Mouse (Mus musculus): ENCODE results near the gene Mob3c. TPM values are rescaled to one million over a fixed set of nuclear protein-coding genes. Genes with fewer than 3 reads are reported as not detected.
A peak's percentile ranks its signal among the peaks of the same experiment; 100 is the strongest.

Gene Mob3c
- polyA plus RNA-seq (2015; fragmentation: Nextera tagmentation; extraction: Ambion mirVana) = 12.6 and 14.4 TPM in 2 replicates

GRCm38 (mm10) chr4:115827888-115828571 is at the start of gene Mob3c:
Mob3c (plus strand) TSS chr4:115828092.
- peak within 1 kb of the TSS; percentile 85 for H3K4me3 ChIP-seq
- H3K4me2 ChIP-seq (replicated peaks) = peak within 1 kb of the TSS; percentile 77
- H3K9me3 ChIP-seq = no peaks in the 10 kb centered on the region
- H3K27me3 ChIP-seq = 0 out of 2 replicates have a peak, but pooled peaks cover 7% of the 10 kb centered on the region
- H3K9ac ChIP-seq = peak within 1 kb of the TSS; percentile 81
- H3K27ac ChIP-seq = peak within 1 kb of the TSS; percentile 63
- H3K36me3 ChIP-seq = peaks cover 24% of the 10 kb centered on the region
- under 1% methylated on average over 52 of the region's 57 CpGs for WGBS
- peaks cover 18% of the 10 kb centered on the region for H3K4me1 ChIP-seq
- ATAC-seq (ENCODE audit: low FRiP score, low read depth) = peak; percentile 90

DNA sequence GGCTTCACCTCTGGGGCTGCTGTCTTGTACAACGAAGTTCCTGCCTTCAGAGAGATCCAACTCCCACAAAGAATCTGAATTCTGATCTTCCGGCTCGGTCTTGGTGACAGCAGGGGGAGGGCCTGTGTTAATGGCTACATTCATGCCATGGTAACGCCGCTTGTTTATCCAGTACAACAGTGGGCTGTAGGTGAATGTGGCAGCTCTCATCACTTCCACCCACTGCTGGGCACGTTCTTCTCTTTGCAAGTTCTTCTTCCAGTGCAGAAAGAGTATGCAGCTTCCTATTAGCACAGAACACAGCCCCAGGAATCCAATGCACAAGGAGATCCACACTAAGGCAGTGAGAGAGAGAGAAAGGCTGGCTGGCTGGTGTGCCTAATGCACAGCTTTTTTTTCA is 47.6 kb upstream of the Mob3c start:
- Histone ChIP-seq H3K4me1 (peaks cover 7% of the 10 kb centered on the region), H3K4me2 (replicated peaks) (no peak overlapping the region), H3K27me3 (no peaks in the 10 kb centered on the region), H3K36me3 (peaks cover 21% of the 10 kb centered on the region), H3K4me3 (no peak overlapping the region), H3K9ac (no peak overlapping the region), H3K27ac (no peak overlapping the region), H3K9me3 (no peaks in the 10 kb centered on the region)
- ATAC-seq (ENCODE audit: low FRiP score, low read depth) = no peak
- WGBS = 54% methylated on average over 6 of the region's 6 CpGs

GRCm38 (mm10) chr4:115780918-115781317 is 47.0 kb upstream of the Mob3c start, which contains the start of gene Tex38:
Tex38 (minus strand) TSS chr4:115781018.
- WGBS = 82% methylated on average over 3 of the region's 3 CpGs
- H3K4me2 ChIP-seq (replicated peaks) = no peak within 1 kb of the TSS

DNA sequence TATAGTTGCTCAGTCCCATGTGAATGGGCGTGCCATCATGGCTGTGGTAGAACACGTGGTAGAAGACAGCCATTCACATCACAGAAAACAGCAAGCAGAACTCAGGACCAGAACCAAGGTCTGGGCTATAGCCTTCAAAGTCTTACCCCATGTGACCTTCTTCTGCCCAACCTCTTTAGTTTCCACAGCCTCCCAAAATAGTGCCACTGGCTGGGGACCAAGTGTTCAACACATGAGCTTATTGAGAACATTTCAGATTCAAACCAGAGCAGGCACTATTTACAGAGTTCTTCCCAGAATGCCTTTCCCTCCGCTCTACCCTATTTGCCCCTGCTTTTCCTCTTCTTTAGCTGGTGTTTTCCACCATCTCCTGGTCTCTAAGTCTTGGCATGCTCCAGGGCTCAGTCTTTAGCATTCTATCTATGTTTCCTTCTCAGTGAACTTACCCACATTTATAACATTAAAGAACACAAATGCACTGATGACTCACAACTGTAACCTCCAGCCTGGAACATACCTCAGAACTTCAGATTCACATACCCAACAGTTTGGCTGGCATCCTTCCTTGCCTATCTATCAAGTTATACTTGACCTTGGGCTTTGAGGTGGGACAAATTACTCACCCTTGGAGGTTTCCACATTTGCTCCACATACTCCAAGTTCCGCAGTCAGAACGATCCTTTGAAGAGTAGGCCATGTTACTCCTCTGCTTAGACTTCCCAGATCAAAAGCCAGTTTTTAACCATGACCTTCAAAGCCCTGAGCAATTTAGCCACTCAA is 45.7 kb upstream of the Mob3c start:
- ATAC-seq (ENCODE audit: low FRiP score, low read depth) = no peak
- Histone ChIP-seq H3K9me3 (no peaks in the 10 kb centered on the region), H3K9ac (no peak overlapping the region), H3K36me3 (peaks cover 11% of the 10 kb centered on the region), H3K27ac (no peak overlapping the region), H3K27me3 (no peaks in the 10 kb centered on the region), H3K4me1 (peaks cover 15% of the 10 kb centered on the region), H3K4me3 (no peak overlapping the region), H3K4me2 (replicated peaks) (no peak overlapping the region)
- 86% methylated on average over 5 of the region's 5 CpGs for whole genome bisulfite sequencing

More at GRCm38 (mm10) chr4:115780918-115781317, 47.0 kb upstream of the Mob3c start, which contains the start of gene Tex38:
- no peak within 1 kb of the TSS for H3K9ac ChIP-seq
- ATAC-seq (ENCODE audit: low FRiP score, low read depth) = no peak
- H3K36me3 ChIP-seq = peaks cover 21% of the 10 kb centered on the region
- H3K27me3 ChIP-seq = no peaks in the 10 kb centered on the region
- no peak within 1 kb of the TSS for H3K4me3 ChIP-seq
- H3K9me3 ChIP-seq = no peaks in the 10 kb centered on the region
- no peak within 1 kb of the TSS for H3K27ac ChIP-seq
- peaks cover 14% of the 10 kb centered on the region for H3K4me1 ChIP-seq

DNA sequence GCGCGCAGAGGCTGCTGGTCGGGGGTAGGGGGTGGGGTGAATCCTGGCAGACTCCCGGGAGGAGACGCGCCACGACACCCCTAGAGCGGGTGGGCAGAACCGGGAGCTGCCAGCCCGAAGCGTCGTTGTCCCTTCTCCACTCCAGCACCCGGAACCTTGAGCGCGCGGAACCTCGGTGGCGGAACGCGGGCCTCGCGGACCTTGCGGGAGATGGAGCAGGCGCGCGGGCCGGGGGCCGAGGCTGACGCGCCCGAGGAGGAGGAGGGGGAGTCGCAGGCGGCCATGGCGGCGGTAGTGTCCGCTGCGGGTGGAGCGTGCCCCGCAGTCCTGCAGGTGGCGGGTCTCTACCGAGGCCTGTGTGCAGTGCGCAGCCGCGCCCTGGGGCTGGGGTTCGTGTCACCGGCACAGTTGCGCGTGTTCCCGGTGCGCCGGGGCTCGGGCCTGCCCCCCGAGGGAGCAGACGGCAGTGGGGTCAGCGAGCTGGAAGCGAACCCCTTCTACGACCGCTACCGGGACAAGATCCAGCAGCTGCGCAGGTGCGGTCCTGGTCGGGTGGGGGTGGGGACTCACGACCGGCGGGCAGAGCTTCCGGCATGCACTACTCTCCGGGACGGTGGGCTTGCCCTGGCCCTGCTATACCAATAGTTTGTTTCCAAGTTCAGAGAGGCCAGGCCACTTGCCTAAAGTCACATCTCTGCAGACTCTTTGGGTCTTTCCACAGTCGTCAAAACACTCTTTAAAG is 43.0 kb upstream of the Mob3c start, which contains the start of gene Atpaf1:
Atpaf1 (plus strand) TSS at position 44 of the 742 bp plus-strand sequence.
- peak within 1 kb of the TSS; percentile 80 for H3K4me2 ChIP-seq (replicated peaks)
- WGBS = under 1% methylated on average over 52 of the region's 69 CpGs
- H3K4me3 ChIP-seq = peak within 1 kb of the TSS; percentile 77
- H3K4me1 ChIP-seq = peaks cover 15% of the 10 kb centered on the region
- peaks cover 12% of the 10 kb centered on the region for H3K36me3 ChIP-seq
- no peaks in the 10 kb centered on the region for H3K27me3 ChIP-seq
- ATAC-seq (ENCODE audit: low FRiP score, low read depth) = peak; percentile 87
- no peaks in the 10 kb centered on the region for H3K9me3 ChIP-seq
- peak within 1 kb of the TSS; percentile 44; the same call in 1 of the 2 replicates for H3K27ac ChIP-seq
- peak within 1 kb of the TSS; percentile 85 for H3K9ac ChIP-seq

DNA sequence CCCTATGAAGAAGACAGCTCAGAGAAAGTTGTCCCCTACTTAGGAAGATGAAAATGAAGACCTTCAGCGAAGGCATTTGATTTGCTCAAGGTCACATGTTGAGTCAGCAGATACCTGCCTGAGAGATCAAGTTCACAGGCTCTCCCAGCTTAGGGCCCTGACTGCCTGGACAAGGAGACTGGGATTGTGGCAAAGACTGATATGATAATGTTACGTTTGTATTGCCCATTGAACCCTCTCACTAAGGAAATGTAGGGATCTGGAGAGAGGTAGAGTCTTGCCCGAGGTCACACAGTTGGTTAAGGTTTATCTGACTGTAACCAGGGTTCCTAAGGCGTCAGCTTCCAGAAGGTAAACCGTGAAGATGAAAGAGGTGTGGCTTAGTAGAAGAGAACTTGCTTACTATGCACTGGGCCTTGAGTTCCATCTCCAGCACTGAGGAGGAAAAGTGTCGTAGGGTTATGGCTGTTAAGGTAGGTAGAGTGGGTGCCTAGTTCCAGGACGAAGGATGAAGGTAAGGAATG is 42.3 kb upstream of the Mob3c start:
- Histone ChIP-seq H3K36me3 (peaks cover 17% of the 10 kb centered on the region), H3K4me3 (peak overlapping the region; percentile 77), H3K9ac (peak overlapping the region; percentile 85), H3K9me3 (no peaks in the 10 kb centered on the region), H3K4me2 (replicated peaks) (peak overlapping the region; percentile 80), H3K27ac (no peak overlapping the region), H3K4me1 (peaks cover 15% of the 10 kb centered on the region), H3K27me3 (no peaks in the 10 kb centered on the region)
- 0 out of 2 replicates have a peak, but pooled peaks have one; percentile 1 for ATAC-seq (ENCODE audit: low FRiP score, low read depth)
- 59% methylated on average over 7 of the region's 7 CpGs for WGBS

- Histone ChIP-seq H3K27ac (no peak overlapping the region), H3K4me3 (no peak overlapping the region), H3K9ac (no peak overlapping the region), H3K4me2 (replicated peaks) (no peak overlapping the region), H3K9me3 (no peaks in the 10 kb centered on the region), H3K27me3 (no peaks in the 10 kb centered on the region), H3K4me1 (peaks cover 12% of the 10 kb centered on the region), H3K36me3 (peaks cover 41% of the 10 kb centered on the region)
- 74% methylated on average over 3 of the region's 3 CpGs for WGBS
- ATAC-seq (ENCODE audit: low FRiP score, low read depth) = no peak
Measured at GRCm38 (mm10) chr4:115790864-115791263, 37.0 kb upstream of the Mob3c start.

DNA sequence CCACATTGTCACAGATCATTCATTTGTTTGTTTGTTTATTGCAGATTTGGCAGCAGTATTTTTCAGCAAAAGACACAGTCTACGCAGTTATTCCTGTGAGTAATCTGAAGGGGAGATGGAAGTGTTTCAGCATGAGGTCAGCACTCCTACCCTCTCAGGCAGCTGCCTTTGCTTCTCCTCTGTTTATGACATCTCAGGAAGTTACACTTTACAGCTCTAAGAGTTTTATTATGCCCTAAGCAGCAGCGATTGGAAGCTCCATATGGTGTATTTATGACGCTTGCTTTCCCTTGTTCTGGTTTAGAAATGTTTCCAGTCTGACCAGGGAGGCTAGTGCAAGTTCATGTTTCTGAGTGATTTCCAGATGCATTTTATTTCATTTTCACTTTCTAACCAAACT is 32.5 kb upstream of the Mob3c start:
- no peak overlapping the region for H3K27ac ChIP-seq
- peak; percentile 88 for ATAC-seq (ENCODE audit: low FRiP score, low read depth)
- H3K9ac ChIP-seq = no peak overlapping the region
- 18% methylated on average over 3 of the region's 3 CpGs for WGBS
- H3K36me3 ChIP-seq = peaks cover 66% of the 10 kb centered on the region
- no peaks in the 10 kb centered on the region for H3K27me3 ChIP-seq
- no peaks in the 10 kb centered on the region for H3K9me3 ChIP-seq
- peaks cover 13% of the 10 kb centered on the region for H3K4me1 ChIP-seq
- H3K4me3 ChIP-seq = no peak overlapping the region
- H3K4me2 ChIP-seq (replicated peaks) = no peak overlapping the region

DNA sequence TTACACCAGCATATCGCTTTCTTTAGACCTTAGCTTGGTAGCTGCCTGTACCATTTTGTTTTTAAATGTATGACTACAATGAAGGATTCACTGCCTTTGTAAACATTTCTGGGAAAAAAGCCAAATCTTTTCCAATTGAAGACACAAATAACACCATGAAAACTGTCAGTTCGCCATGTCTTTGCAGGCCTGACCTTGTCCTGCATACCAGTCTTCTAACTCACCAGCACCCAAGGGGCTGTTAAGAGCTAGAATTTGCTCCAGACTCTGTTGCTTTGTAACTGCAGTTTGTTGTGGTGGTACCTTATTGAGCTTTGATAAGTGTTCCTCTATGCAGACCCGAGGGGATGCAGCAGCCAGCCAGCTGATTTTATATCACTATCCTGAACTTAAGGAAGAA is 27.9 kb upstream of the Mob3c start:
- H3K9me3 ChIP-seq = no peaks in the 10 kb centered on the region
- peaks cover 66% of the 10 kb centered on the region for H3K36me3 ChIP-seq
- no peak overlapping the region for H3K4me3 ChIP-seq
- no peak overlapping the region for H3K9ac ChIP-seq
- H3K27ac ChIP-seq = no peak overlapping the region
- no peaks in the 10 kb centered on the region for H3K27me3 ChIP-seq
- H3K4me1 ChIP-seq = peaks cover 10% of the 10 kb centered on the region
- WGBS = 89% methylated on average over 3 of the region's 3 CpGs
- H3K4me2 ChIP-seq (replicated peaks) = no peak overlapping the region
- ATAC-seq (ENCODE audit: low FRiP score, low read depth) = no peak

GRCm38 (mm10) chr4:115812326-115812725 is 15.6 kb upstream of the Mob3c start:
- Histone ChIP-seq H3K9ac (no peak overlapping the region), H3K4me3 (no peak overlapping the region), H3K9me3 (no peaks in the 10 kb centered on the region), H3K4me1 (no peaks in the 10 kb centered on the region), H3K4me2 (replicated peaks) (no peak overlapping the region), H3K27ac (no peak overlapping the region), H3K36me3 (peaks cover 51% of the 10 kb centered on the region), H3K27me3 (no peaks in the 10 kb centered on the region)
- WGBS = 85% methylated on average over 4 of the region's 4 CpGs
- no peak for ATAC-seq (ENCODE audit: low FRiP score, low read depth)

DNA sequence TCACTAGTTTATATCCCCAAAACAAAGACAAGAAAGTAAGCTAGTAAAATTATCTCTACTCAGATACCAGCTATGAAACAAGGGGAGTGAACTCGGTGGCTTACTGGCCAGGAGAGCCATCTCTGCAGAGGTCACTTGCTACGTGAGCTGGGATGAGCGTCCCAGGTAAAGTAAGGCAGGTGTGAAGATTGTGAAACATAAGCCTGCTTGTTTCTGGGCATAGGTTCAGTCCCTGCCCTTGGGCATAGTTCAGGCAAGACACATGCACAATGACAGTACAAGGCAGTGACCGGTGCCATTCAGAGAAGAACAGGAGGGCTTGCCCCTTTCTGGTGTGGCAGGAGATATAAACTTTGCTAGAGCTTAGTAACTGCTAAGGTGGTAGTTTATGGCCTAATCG is 12.3 kb upstream of the Mob3c start:
- H3K4me2 ChIP-seq (replicated peaks) = no peak overlapping the region
- no peaks in the 10 kb centered on the region for H3K9me3 ChIP-seq
- ATAC-seq (ENCODE audit: low FRiP score, low read depth) = no peak
- H3K27ac ChIP-seq = no peak overlapping the region
- no peak overlapping the region for H3K9ac ChIP-seq
- peaks cover 54% of the 10 kb centered on the region for H3K36me3 ChIP-seq
- H3K4me1 ChIP-seq = no peaks in the 10 kb centered on the region
- H3K27me3 ChIP-seq = no peaks in the 10 kb centered on the region
- H3K4me3 ChIP-seq = no peak overlapping the region
- 93% methylated on average over 5 of the region's 5 CpGs for whole genome bisulfite sequencing

Data from limb, embryonic 13.5 days (tissue).